Mouse (Mus musculus) central nervous system, embryonic 18 days (tissue): Measurements from ENCODE around the gene Dcun1d5. TPM values are rescaled to one million over a fixed set of nuclear protein-coding genes. Genes with fewer than 3 reads are reported as not detected.

Experiments used
- polyA plus RNA-seq: library from polyadenylated mRNA; depleted of rRNA; stranded (reverse); fragments of >200 nt; gene quantifications from 2 replicates; pipeline ENCODE4 v1.2.3, GENCODE M21; 2012; rRNA removed

Dcun1d5 gene
- 92.4 and 106 TPM in 2 replicates for polyA plus RNA-seq

GRCm38 (mm10) chr9:7184172-7184896 is at the start of gene Dcun1d5, which contains the start of gene Dync2h1:
Dcun1d5 (plus strand) TSS chr9:7184520.
Dync2h1 (minus strand) TSS chr9:7184446.

Other genes starting within 250 kb of the Dcun1d5 start
- 6.3 and 7.2 TPM in 2 replicates for gene Dync2h1, start 74 bp upstream of the Dcun1d5 start, polyA plus RNA-seq
- gene Mmp13, start 88.0 kb downstream of the Dcun1d5 start, polyA plus RNA-seq: 0.13 and 6.9 TPM in 2 replicates
- not detected in 2 replicates for gene Mmp12, start 159.9 kb downstream of the Dcun1d5 start, polyA plus RNA-seq
- not detected in 2 replicates for gene Mmp1b, start 203.5 kb downstream of the Dcun1d5 start, polyA plus RNA-seq